Mouse (Mus musculus) heart, embryonic 14.5 days (tissue): ENCODE measurements around the gene Itga9. TPM values are rescaled to one million over a fixed set of nuclear protein-coding genes. Genes with fewer than 3 reads are reported as not detected.
A peak's percentile ranks its signal among the peaks of the same experiment; 100 is the strongest.

Source experiments
- ATAC-seq: fragments of 200-750 bp; cut with Nextera tagmentation; 2 replicates; pipeline ENCODE4 v1.8.0; 2017; ENCODE audit warnings: low read depth, moderate TSS enrichment; ENCODE audit not compliant: insufficient number of reproducible peaks, insufficient read depth, low FRiP score
- H3K27ac ChIP-seq, 2 experiments: fragments of 200-500 bp in 1 of 2; fragments of 300-500 bp in 1 of 2; sonication (generic) in 1 of 2; replicated peaks in 1 of 2; 2 replicates each; pipeline ENCODE4 v1.5.1; 2012 to 2014; ENCODE audit warnings: low read depth in 2 of 2, low read length in 2 of 2, control low read depth in 1 of 2, mild to moderate bottlenecking in 1 of 2, mixed read lengths in 1 of 2; ENCODE audit not compliant: control insufficient read depth in 1 of 2, insufficient read depth in 1 of 2
- H3K27me3 ChIP-seq: fragments of 300-500 bp; sonication (generic); 2 replicates; pipeline ENCODE4 v1.6.1; 2014; ENCODE audit warnings: mild to moderate bottlenecking, low read length, control low read depth; ENCODE audit not compliant: control insufficient read depth, insufficient read depth
- H3K36me3 ChIP-seq: fragments of 300-500 bp; sonication (generic); 2 replicates; pipeline ENCODE4 v1.6.1; 2014; ENCODE audit warnings: mild to moderate bottlenecking, control low read depth, low read length, mixed read lengths; ENCODE audit not compliant: control insufficient read depth, insufficient read depth
- H3K4me1 ChIP-seq, 2 experiments: fragments of 200-500 bp in 1 of 2; fragments of 300-500 bp in 1 of 2; sonication (generic) in 1 of 2; 2 replicates each; pipeline ENCODE4 v1.6.1; 2012 to 2014; ENCODE audit warnings: low read length in 2 of 2, control low read depth in 1 of 2, mixed read lengths in 1 of 2; ENCODE audit not compliant: control insufficient read depth in 2 of 2, insufficient read depth in 2 of 2
- H3K4me2 ChIP-seq: fragments of 300-500 bp; sonication (generic); 2 replicates; pipeline ENCODE4 v1.6.1; 2014; ENCODE audit warnings: mild to moderate bottlenecking, low read length
- H3K4me3 ChIP-seq, 2 experiments: fragments of 200-500 bp in 1 of 2; fragments of 300-500 bp in 1 of 2; sonication (generic) in 1 of 2; 2 replicates each; pipeline ENCODE4 v1.5.1; 2012 to 2014; ENCODE audit warnings: low read length in 2 of 2, mild to moderate bottlenecking in 2 of 2, control low read depth in 1 of 2, low read depth in 1 of 2, moderate library complexity in 1 of 2; ENCODE audit not compliant: control insufficient read depth in 1 of 2, insufficient read depth in 1 of 2
- H3K9ac ChIP-seq: fragments of 300-500 bp; sonication (generic); 2 replicates; pipeline ENCODE4 v1.6.1; 2014; ENCODE audit warnings: mild to moderate bottlenecking, low read length
- H3K9me3 ChIP-seq: fragments of 300-500 bp; sonication (generic); 2 replicates; pipeline ENCODE4 v1.6.1; 2016; ENCODE audit warnings: low read length, control low read depth; ENCODE audit not compliant: control insufficient read depth
- WGBS: fragments of 180-500 bp; shearing (Covaris S2); extraction: QIAGEN DNeasy Blood & Tissue Kit; methylation state at CpG from one replicate; pipeline ENCODE4 v1.1.7; 2014; 5-methylcytosine and 5-hydroxymethylcytosine counted together
- polyA plus RNA-seq: library from polyadenylated mRNA; unstranded; fragments of >200 nt; fragmentation: Nextera tagmentation; extraction: Ambion mirVana; gene quantifications from 2 replicates; pipeline ENCODE4 v1.2.1, GENCODE M21; 2014

The Itga9 gene
- polyA plus RNA-seq, 1 experiment from 2014 or later, result 15.2 TPM

DNA sequence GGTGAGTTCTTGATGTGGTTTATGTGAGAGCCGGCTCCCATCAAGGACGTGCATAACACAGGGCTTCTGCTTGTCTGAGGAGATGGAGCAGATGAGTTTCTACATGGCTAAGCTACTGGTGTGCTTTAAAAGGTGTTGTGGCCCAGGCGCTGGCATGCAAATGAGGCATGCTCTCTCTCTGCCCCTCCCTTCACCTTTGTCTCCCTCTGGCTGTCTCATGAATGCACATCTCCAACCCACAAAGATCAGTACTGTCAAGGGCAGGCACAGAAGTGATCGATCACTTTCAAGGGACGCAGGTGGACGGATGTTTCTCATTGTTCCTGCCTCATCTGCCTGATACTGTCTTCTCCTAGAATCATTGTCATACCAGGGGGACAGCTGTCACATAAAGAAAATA, 57.4 kb downstream of the Itga9 start:
- peaks cover 0 to 2% of the 10 kb centered on the region in 2 experiments; a peak in 1 of 4 replicates for H3K4me1 ChIP-seq
- H3K9ac ChIP-seq, result no peak overlapping the region
- H3K36me3 ChIP-seq, result peaks cover 56% of the 10 kb centered on the region
- no peak for ATAC-seq
- H3K27me3 ChIP-seq, result no peaks in the 10 kb centered on the region
- 82% methylated on average over 6 of the region's 6 CpGs for WGBS
- H3K4me3 ChIP-seq, result no peak overlapping the region
- H3K4me2 ChIP-seq, result no peak overlapping the region
- no peak overlapping the region for H3K27ac ChIP-seq
- H3K9me3 ChIP-seq, result peaks cover 3% of the 10 kb centered on the region; the same call in 1 of the 2 replicates

DNA sequence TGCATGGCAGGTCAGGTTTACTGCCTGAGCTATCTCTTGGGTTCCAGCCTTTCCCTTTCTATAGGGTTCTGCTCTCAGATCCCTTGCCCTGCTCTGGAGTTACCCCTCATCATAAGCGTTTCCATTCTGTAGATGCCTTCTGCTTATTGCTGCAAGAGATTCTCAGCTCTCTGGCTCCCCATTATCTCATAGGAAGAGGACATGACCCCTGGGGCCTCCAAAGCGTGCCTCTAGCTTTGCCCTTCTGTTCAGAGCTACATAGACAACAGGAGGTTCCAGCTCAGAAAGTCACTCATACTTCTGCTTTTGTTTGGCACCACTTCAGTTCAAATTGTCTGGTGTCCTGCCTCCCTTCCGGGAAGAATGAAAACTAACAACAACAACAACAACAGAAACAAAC, 59.6 kb downstream of the Itga9 start:
- no peaks in the 10 kb centered on the region for H3K4me1 ChIP-seq
- no peak overlapping the region for H3K27ac ChIP-seq
- H3K36me3 ChIP-seq, result peaks cover 64% of the 10 kb centered on the region
- H3K4me2 ChIP-seq, result no peak overlapping the region
- H3K4me3 ChIP-seq, result no peak overlapping the region
- peaks cover 3% of the 10 kb centered on the region; the same call in 1 of the 2 replicates for H3K9me3 ChIP-seq
- no peak for ATAC-seq
- WGBS, result 58% methylated on average over 3 of the region's 3 CpGs
- H3K27me3 ChIP-seq, result no peaks in the 10 kb centered on the region
- H3K9ac ChIP-seq, result no peak overlapping the region

DNA sequence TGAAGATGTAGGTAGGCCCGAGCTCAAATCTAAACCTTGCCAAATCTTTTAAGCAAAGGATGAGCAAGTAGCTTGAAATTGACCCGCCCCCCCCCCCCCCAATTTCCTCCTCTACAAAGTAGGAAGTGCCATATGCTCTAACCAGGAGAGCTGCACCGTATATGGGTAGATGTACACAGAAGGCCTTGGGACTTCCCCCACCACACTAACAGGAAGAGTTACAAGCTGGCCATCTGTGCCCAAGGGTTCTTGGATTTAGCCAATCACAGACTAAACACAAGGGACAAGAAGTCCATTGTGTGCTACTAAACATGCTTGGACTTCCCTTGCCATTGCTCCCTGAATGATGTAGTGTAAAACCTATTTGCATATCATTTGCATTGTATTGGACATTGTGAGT, 63.2 kb downstream of the Itga9 start:
- Histone ChIP-seq H3K27ac (no peak overlapping the region), H3K4me1 (no peaks in the 10 kb centered on the region), H3K36me3 (peaks cover 43% of the 10 kb centered on the region), H3K9ac (no peak overlapping the region), H3K9me3 (peaks cover 3% of the 10 kb centered on the region; the same call in 1 of the 2 replicates), H3K4me2 (no peak overlapping the region), H3K4me3 (no peak overlapping the region), H3K27me3 (no peaks in the 10 kb centered on the region)
- ATAC-seq, result no peak
- 79% methylated on average over 3 of the region's 3 CpGs for WGBS

DNA sequence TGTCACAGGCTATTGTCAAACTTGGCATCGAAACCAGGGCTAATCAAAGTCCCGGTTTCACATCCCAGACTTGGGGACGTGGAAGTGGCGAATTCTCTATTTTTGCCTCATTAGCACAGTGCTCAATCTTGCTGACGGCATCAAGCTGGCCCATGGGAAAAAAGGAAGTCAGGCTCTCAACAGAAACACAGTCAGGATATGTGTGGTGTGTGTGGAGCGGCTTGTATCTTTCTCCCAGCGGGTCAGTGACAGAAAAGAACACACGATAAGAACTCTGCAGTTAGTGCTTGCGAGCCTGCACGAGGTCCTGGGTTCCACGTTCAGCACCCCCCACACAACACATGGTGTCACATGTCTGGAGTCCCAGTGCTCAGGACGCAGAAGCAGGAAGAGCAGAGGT, 67.8 kb downstream of the Itga9 start:
- peak; percentile 52 for ATAC-seq
- Histone ChIP-seq H3K36me3 (peaks cover 28% of the 10 kb centered on the region), H3K27me3 (no peaks in the 10 kb centered on the region), H3K4me3 (no peak overlapping the region), H3K9me3 (no peaks in the 10 kb centered on the region), H3K4me2 (no peak overlapping the region), H3K27ac (peak overlapping the region; percentile 37 to 43; a peak in 2 of 4 replicates), H3K9ac (no peak overlapping the region), H3K4me1 (peaks cover 12 to 21% of the 10 kb centered on the region in 2 experiments)
- 51% methylated on average over 12 of the region's 12 CpGs for WGBS

DNA sequence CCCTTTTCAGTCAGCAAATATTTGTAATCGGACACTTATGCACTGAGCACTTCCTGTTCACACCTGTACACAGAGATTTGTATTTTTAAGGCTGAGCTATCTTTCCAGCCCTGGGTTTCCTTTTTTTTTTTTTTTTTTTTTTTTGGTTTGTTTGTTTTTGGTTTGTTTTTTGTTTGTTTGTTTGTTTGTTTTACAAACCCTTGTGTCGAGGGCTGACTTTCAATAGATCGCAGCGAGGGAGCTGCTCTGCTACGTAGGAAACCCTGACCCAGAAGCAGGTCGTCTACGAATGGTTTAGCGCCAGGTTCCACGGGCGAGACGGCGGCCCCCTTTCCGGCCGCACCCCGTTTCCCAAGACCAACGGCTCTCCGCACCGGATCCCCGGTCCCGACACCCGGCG, 68.3 kb downstream of the Itga9 start:
- WGBS, result 84% methylated on average over 22 of the region's 22 CpGs

DNA sequence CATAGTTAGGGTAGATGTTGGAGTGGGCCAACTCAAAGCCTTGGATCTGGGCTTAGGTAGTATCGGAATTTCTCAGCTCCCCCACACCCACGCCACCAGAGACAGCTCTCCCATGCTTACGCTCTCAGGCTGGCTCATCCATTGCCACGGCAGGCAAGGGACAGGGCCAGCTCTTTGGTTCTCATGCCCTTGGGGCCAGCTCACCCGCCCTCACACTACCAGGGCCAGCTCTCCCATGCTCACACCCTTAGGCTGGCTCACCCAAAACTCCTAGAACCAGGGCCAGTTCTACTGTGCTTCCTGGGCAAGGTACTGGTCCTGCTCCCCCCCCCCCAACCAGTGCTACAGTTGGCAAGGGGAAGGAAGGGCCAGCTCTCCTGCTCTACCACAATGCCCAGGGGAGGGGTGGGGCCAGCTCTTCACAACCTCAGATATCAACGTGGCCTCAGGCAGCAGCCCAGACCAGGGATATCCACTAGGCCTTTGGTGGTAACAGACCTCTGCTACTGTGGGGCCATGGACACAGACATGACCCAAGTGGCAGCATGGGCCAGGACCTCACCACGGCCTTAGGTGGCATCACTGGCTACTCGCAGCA, 69.2 kb downstream of the Itga9 start:
- Histone ChIP-seq H3K27ac (no peak overlapping the region), H3K9me3 (no peaks in the 10 kb centered on the region), H3K4me3 (no peak overlapping the region), H3K27me3 (no peaks in the 10 kb centered on the region), H3K36me3 (peaks cover 20% of the 10 kb centered on the region), H3K4me2 (no peak overlapping the region), H3K4me1 (peaks cover 12 to 21% of the 10 kb centered on the region in 2 experiments), H3K9ac (no peak overlapping the region)
- 89% methylated on average over 8 of the region's 8 CpGs for WGBS
- no peak for ATAC-seq

More for the DNA sequence above, 68.3 kb downstream of the Itga9 start:
- Histone ChIP-seq H3K9ac (no peak overlapping the region), H3K4me2 (no peak overlapping the region), H3K9me3 (no peaks in the 10 kb centered on the region), H3K27me3 (no peaks in the 10 kb centered on the region), H3K4me3 (no peak overlapping the region), H3K36me3 (peaks cover 23% of the 10 kb centered on the region), H3K4me1 (peaks cover 12 to 21% of the 10 kb centered on the region in 2 experiments), H3K27ac (peak overlapping the region in 1 of 2 experiments; percentile 35; a peak in 1 of 4 replicates)
- no peak for ATAC-seq

DNA sequence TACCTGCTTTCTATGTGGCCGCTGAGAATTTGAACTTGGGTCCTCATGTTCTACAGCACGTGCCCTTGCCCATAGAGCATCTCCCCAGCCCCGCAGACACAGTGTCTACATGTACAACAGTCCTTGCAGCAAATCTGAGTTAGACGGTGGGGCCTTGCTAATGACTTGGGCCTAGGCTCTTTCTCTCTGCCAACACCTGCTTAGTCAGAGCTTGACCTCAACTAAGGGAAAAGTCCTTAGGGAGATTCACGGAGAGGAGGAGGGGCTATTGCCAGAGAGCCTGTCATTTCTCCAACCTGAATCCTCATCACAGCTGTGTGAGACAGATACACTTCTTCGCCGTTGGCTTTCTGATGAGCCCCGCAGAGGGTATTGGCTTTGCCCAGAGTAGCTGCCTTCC, 70.2 kb downstream of the Itga9 start:
- no peak overlapping the region for H3K4me2 ChIP-seq
- no peak for ATAC-seq
- no peak overlapping the region for H3K9ac ChIP-seq
- no peaks in the 10 kb centered on the region for H3K27me3 ChIP-seq
- no peak overlapping the region for H3K4me3 ChIP-seq
- H3K9me3 ChIP-seq, result no peaks in the 10 kb centered on the region
- peaks cover 23% of the 10 kb centered on the region for H3K36me3 ChIP-seq
- 72% methylated on average over 8 of the region's 8 CpGs for WGBS
- peaks cover 13 to 25% of the 10 kb centered on the region in 2 experiments for H3K4me1 ChIP-seq
- H3K27ac ChIP-seq, result no peak overlapping the region

DNA sequence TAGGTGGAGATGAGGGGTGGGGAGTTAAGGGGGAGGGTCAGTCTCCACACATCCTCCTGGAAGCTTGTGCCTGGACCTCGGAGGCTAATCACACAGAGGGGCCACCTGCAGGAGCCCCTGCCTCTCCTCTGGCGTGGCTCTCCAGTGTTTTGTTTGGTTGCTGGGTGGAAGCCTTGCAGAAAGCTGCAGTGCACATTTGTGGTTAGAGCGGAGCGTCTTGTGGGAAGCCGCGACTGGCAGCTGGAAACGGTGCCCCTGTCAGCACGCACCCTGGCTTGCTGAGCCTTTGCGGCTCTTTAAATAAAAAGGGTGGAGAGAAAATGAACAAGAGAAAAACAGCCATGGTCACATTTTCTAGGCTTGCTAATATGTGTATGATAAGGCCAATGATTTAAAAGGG, 70.9 kb downstream of the Itga9 start:
- ATAC-seq, result no peak
- no peak overlapping the region for H3K4me3 ChIP-seq
- no peak overlapping the region for H3K4me2 ChIP-seq
- WGBS, result 40% methylated on average over 9 of the region's 9 CpGs
- H3K27me3 ChIP-seq, result no peaks in the 10 kb centered on the region
- H3K27ac ChIP-seq, result peak overlapping the region in 1 of 2 experiments; percentile 19; a peak in 1 of 4 replicates
- no peak overlapping the region for H3K9ac ChIP-seq
- H3K36me3 ChIP-seq, result peaks cover 19% of the 10 kb centered on the region; the same call in 1 of the 2 replicates
- H3K9me3 ChIP-seq, result no peaks in the 10 kb centered on the region
- H3K4me1 ChIP-seq, result peaks cover 17 to 30% of the 10 kb centered on the region in 2 experiments
